Mouse (Mus musculus): ENCODE data around the gene Prkce.

DNA sequence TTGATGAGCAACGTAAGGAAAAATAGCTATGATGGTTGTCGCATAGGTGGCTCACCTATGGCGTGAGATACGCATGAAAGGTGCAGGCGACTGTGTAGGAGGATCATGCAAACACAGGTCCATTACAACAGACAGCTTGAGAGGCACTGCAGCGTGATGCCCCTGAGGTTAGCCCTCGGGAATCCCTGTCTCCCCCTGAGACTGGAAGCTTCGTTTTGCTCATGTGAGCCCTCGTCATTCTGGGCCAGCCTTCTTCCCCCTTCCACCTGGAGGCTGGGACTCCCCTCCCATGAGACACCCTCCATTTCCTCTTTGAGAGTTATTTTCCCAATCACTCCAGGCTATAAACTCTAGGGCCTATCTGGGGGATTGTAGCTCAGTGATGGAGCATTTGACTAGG, 213.9 kb downstream of the Prkce start:
- TF ChIP-seq CTCF (IDR thresholded peaks at IDR 0.05; ENCODE audit: low read depth): no peak
- TF ChIP-seq EP300 (IDR thresholded peaks at IDR 0.05; ENCODE audit: low read depth): no peak
